Mouse (Mus musculus) left cerebral cortex, postnatal 25 days (tissue): ENCODE results near the gene Capn8. TPM values are rescaled to one million over a fixed set of nuclear protein-coding genes. Genes with fewer than 3 reads are reported as not detected.

Experiments used
- DNase-seq, 2 experiments: peaks; one replicate each; pipeline ENCODE4 v3.0.0; 2022; ENCODE audit warnings: low spot score in 2 of 2, mixed read lengths in 1 of 2
- intact Hi-C: fragments of 180-260 bp; cut with DNase I; formaldehyde crosslinking; loops from one replicate; pipeline ENCODE4 v1.15.1; 2025
- total RNA-seq, 2 experiments: library from RNA; stranded (reverse); gene quantifications; 2 replicates each; pipeline ENCODE4 v1.2.3; 2021

Gene Capn8
- total RNA-seq, 2 experiments from 2014 or later = not detected

DNA sequence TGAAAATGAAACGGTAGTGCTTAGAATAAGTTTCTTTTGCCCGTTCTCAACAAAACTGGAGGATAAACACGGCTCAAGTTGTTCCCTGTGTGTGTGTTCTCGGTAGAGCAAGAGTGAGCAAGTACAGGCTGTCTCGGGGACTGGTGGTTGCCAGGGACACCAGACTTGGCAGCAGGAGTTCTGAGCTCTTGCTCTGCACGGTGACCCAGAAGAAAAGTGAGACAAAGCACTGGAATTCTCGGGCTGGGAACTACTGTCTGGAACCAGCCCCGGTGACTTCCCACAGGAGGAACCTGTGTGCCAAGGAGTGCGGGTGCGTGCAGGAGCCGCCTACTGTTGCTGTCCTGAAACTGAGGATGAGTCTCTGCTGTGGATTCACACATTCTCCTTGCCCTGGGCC, 98.9 kb downstream of the Capn8 start:
- DNase-seq = peak; percentile 29 to 54
- intact Hi-C loops = no loop called here

DNA sequence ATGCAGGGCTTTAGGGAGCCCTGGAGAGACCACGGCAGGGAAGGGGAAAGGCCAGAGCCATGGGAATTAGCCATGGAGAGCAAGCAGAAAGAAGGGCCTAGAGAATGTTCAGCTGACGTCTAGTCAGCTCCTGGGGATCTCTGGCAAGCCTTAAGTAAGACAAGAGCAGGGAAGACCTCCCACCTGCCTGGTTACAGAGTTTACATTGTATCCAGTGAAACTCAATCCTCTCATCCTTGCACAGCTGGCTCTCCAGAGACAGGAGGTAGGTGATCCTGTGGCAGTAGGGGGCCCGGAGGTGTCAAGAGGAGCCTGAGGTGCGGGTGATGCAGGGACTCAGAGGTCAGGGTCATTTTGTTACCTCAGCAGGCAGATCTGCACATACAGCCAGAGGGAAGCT, 100.0 kb downstream of the Capn8 start:
- DNase-seq = no peak
- intact Hi-C loops = no loop called here

DNA sequence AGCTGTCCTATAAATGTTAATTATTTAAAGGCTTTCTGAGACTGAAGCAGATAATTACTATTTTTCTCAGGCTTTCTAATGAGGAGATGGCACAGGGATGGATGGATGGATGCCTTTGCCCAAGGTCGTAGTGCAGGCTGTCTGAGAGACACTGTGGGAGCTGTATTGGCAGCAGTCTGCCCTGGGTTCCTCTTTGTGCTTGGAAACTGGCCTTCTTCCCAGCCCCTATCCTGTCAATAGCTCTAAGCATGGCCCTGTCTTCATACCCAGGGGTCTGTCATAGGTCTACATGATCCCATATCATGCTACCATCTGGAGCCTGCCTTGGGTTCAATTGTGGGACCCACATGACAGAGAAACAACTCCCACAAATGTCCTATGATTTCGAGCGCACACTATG, 102.5 kb downstream of the Capn8 start:
- intact Hi-C loops = no loop called here

DNA sequence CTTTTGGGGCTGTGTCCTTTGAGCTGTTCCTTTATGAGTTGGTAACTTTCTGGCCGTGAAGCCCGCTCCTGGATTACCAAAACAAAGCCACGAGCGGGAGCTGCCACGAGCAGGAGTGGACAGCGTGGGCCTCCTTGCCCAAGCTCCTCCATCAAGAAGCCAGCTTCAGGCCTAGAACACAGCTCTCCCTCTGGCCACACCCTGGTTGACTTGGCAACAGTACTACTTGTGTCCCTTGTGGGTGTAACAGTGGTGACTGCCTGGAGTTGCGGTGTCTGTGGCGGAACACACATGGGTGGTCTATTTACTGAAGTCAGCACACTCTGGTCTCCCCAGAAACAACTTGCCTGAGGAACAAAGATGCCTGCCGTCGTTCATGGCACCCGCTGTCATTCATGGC, 104.9 kb downstream of the Capn8 start:
- no peak for DNase-seq
- intact Hi-C loops = no loop called here

More for the DNA sequence above, 102.5 kb downstream of the Capn8 start:
- no peak for DNase-seq

DNA sequence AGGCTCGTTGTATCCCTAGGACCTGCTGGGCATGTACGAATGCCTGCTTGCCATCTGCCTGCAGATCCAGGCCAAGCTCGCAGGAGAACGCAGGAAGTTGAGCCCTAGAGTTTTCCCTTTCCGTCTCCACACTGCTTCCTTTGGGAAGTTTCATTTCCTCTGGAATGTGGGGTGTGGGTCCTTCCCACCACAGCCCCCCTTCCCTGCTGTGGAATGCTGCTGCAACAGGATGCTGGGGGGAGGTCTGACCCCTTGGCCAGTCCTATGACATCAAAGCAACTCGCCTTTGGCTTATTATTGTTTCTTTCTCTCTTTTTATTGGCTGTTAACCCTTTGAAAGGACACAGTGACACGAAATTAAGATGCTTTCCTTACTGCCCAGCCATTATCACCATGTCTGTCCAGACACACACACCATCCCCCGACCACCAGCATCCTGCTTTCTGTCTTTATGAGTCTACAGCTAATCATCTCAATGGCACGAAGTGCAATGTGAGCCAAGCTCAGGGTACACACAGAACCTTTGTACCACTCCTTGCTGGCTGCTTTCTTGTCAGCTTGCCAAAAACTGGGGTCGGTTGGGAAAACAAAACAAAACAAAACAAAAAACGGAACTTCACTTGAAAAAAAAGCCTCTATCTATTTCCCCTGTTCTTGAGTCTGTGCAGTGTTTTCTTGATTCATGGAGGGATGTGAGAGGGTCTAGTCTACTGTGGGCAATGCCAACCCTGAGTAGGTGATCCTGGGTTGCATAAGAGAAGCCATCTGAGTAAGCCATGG, 105.9 kb downstream of the Capn8 start:
- intact Hi-C loops = no loop called here
- no peak for DNase-seq

DNA sequence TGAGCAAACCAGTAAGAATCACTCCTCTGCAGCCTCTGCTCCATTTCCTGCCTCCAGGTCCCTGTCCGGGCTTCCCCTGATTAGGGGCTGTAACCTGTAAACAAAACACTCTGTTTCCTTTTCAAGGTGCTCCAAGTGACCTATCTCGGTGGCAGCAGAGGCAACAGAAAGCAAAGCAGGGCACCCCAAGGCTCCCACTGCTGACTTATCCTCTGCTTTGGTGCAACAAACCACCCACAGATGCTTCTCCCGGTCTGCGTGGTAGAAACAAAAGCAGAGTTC, 106.5 kb downstream of the Capn8 start:
- intact Hi-C loops = no loop called here
- no peak for DNase-seq

DNA sequence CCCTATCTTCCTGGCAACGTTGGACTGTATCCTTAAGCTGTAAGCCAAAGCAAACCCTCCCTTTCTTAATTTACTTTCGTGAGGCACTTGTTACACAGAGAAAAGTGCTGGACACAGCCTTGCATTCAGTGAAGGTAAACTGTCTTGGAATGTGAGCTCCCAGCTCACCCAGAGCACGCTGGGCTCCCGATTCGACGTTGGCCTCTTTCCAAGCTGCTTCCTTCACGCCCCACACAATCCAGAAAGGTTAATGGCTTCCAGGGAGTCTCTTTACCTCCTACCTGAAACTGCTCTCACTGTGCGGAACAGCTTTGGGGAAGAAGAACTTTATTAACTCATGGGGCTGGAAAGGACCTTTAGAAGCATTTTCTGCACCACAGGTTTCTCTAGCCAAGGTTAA, 110.5 kb downstream of the Capn8 start:
- DNase-seq = no peak
- intact Hi-C loops = no loop called here

DNA sequence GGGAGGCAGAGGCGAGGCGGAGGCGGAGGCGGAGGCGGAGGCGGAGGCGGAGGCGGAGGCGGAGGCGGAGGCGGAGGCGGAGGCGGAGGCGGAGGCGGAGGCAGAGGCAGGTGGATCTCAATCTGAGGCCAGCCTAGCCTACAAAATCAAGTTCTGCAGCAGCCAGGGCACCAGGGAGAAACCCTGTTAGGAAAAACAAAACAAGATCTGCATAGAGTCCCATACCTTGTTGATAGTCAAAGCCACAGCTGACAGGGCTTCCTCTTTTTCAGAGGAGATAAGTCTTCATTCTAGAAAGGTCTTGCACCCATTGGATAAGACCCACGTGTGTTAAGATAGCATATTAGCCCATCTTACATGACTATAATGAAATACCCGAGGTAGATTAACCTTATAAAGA, 113.3 kb downstream of the Capn8 start:
- no peak for DNase-seq
- intact Hi-C loops = no loop called here

DNA sequence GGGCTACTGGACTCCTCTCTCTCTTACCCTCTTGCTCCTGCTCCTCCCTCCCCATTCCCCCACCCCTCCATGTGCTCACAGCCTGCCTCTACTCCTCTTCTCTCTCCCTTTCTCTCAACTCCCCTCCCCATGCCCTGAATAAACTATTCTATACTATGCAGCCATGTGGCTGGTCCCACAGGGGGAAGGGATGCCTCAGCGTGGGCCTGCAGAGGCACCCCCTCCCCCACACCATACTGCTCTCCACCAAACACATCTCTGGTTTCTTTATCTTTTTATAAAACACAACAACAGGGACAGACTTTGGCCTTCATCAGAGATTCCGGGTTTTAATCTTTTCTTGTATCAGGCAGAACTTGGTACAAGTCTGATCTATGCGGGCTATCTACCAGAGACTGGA, 114.4 kb downstream of the Capn8 start:
- intact Hi-C loops = no loop called here
- no peak for DNase-seq

DNA sequence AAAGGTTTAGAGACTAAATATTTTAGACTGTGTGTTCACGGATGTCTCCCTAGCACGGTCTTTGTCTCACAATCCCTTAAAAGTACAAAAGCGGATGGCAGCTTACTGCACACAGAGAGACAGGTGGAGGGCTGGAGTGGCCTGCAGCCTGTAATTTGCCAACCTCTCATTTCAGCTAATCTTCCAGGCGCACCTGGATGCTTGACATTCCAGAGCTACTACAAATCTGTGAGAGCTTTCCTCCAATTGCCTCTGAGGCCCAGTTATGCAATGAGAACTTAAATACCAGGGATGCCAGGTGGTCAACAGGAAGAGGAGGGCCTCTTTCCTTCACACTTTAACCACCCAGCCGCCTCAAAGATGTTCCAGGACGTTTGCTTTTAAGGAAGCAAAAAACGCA, 114.8 kb downstream of the Capn8 start:
- intact Hi-C loops = no loop called here
- DNase-seq = no peak

Other genes starting within 250 kb of the Capn8 start
- 10 to 100 TPM; 51.2 to 52.5 TPM for gene Fbxo28, start 223.4 kb upstream of the Capn8 start, total RNA-seq
- 10 to 100 TPM; 19.2 to 20.4 TPM for gene Trp53bp2, start 155.8 kb upstream of the Capn8 start, total RNA-seq
- gene Capn2, start 47.4 kb upstream of the Capn8 start, total RNA-seq = 10 to 100 TPM; 52.9 to 61.4 TPM
- not detected for gene Ccdc185, start 184.2 kb downstream of the Capn8 start, total RNA-seq
- 100 to 1,000 TPM; 104 to 108 TPM for gene Susd4, start 198.9 kb downstream of the Capn8 start, total RNA-seq